Mouse (Mus musculus) lung, postnatal 0 days (tissue): ENCODE measurements around the gene Tcp11l1.

Source experiments
- CTCF ChIP-seq: IDR thresholded peaks from 2 replicates; pipeline ENCODE4 v1.5.1; 2016; ENCODE audit warnings: antibody characterized with exemption, mild to moderate bottlenecking
- EP300 ChIP-seq: IDR thresholded peaks from 2 replicates; pipeline ENCODE4 v1.6.1; 2016; ENCODE audit warnings: antibody characterized with exemption, mild to moderate bottlenecking, control low read depth

DNA sequence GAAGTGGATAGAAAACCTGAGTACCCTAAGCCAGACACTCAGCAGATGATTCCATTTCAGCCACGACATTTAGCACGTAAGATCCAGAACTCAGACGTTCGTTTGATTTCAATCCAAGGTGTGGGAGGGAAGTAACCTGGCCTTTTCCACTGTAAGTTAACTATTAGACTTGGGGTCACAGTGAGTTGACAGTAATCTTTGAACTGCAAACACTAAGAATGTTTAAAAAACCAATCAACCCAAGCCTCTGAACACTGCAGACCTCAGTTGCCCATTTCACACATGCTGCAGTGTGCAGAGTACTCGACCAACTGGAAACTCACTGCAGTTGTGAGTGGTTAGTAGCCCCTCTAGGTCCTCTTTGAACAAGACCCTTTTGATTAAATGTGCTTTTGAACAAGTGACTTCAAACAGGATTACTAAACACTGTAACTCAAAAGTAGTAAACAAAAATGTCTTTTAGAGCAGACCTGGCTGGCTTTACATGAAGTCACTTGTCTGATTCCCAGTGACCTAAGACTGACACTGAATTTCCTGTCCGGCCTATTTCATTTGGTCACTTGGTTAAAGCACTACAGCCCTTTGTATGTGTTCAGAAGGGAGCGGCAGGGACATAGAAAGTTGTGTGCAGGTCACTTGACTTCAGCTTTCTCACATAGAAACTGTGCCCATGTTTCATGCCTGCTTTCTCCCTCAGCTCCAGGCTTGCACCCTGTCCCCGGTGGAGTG lies 48.4 kb downstream of the Tcp11l1 start:
- no peak for TF ChIP-seq CTCF
- TF ChIP-seq EP300 = no peak
